Mouse (Mus musculus): Measurements from ENCODE around the gene Tspyl3. TPM values are rescaled to one million over a fixed set of nuclear protein-coding genes. Genes with fewer than 3 reads are reported as not detected.

Gene Tspyl3
- polyA plus RNA-seq, 1 experiment, result 24.8 TPM

DNA sequence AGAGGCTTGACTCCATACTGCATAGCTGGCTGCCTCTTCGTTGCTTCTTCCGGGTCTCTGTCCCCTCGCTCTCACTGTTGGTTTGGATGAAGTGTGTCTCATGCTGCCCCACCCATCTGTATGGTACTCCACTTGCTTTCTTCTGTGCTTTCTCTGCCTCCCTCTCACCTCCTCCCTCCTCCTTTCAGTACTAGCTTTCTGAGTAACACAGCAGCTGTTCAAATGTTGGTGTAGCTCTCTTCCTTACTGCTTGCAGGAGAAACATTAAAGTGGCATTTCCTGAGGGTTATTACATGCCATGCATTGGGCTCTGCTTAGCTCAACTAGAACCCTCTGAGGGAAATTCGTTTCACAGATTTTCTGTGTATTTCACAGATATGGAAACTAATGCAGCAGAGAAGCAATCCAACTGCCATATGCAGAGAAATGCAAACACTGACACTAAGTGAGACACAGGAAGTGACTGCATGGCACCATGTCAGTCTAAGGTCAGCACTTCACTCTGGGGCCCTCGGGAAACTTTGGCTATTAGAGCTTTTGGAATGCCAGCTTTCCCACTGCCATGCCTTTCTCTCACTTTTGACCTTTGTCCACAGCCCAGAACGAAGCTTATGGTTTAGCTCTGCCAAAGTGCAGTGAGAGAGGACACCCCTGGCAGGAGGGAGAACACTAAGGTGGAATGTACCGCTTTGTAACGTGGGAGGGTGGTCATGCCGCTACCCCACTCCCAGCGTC, 45.9 kb downstream of the Tspyl3 start:
- peak; percentile 29 to 58 for DNase-seq (ENCODE audit: extremely low spot score in 1 of 2, low spot score in 1 of 2)

DNA sequence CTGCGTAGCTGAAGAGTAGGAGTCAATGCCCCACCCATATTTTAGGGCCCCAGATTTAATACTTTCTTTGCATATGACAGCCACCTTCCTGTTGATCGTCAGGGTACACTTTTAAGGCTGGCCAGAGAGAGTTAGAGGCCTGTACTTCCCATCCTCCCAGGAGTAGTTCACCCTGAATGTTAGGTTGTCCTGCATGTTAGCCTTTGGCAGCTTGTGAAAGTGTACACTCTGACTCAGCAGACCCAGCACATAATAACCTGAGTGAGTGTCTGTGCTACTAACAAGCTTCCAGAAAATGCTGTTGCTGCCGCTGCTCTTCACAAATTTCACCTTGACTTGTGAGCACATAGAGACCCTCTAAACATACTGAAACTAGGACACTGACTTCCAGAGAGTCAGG, 48.1 kb downstream of the Tspyl3 start:
- DNase-seq (ENCODE audit: extremely low spot score in 1 of 2, low spot score in 1 of 2), result no peak

DNA sequence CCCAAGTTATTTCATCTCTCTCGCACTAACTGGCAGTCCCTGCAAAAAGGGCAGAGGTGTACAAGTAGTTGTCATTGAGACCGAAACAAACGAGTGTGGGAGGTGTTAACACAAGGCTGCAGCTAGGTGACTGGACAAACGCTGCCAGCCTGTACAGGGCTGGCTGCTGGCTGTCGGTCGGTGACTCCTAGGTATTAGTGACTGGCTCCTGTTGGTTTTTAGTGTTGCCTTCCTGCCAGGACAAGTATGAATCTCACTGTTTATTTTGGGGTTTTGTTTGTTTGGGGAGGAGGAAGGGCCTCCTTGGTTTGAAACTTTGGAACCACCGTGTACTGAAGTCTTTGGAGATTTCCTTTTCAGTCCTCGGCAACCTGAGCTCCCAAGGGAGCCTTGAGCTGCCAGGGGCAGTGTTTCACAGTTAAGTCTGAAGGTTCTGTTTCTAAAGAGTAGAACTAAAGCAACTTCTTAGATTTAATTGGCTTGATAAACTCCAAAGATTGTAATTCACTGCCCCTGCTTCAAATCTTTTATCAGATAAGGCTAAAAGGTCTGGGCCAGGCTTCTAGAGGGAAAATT, 49.2 kb downstream of the Tspyl3 start:
- DNase-seq (ENCODE audit: extremely low spot score in 1 of 2, low spot score in 1 of 2), result no peak

Other genes with a start within 250 kb of the Tspyl3 start
- gene Pdrg1, start 210.0 kb downstream of the Tspyl3 start, polyA plus RNA-seq (2012; rRNA removed), result 86.3 and 86.6 TPM in 2 replicates
- gene Xkr7, start 193.6 kb downstream of the Tspyl3 start, polyA plus RNA-seq (2012; rRNA removed), result 1.5 and 1.8 TPM in 2 replicates
- gene Ccm2l, start 159.5 kb downstream of the Tspyl3 start, polyA plus RNA-seq (2012; rRNA removed), result 12.2 and 16.4 TPM in 2 replicates
- 2.2 and 2.9 TPM in 2 replicates for gene Hck, start 117.0 kb downstream of the Tspyl3 start, polyA plus RNA-seq (2012; rRNA removed)
- gene Tm9sf4, start 64.1 kb downstream of the Tspyl3 start, polyA plus RNA-seq (2012; rRNA removed), result 69.2 and 70.6 TPM in 2 replicates
- 4.4 and 4.9 TPM in 2 replicates for gene Plagl2, start 16.0 kb upstream of the Tspyl3 start, polyA plus RNA-seq (2012; rRNA removed)
- gene Pofut1, start 16.1 kb upstream of the Tspyl3 start, polyA plus RNA-seq (2012; rRNA removed), result 16.1 and 19.0 TPM in 2 replicates
- 32.5 and 34.7 TPM in 2 replicates for gene Kif3b, start 66.0 kb upstream of the Tspyl3 start, polyA plus RNA-seq (2012; rRNA removed)
- 21.4 and 23.1 TPM in 2 replicates for gene Asxl1, start 120.4 kb upstream of the Tspyl3 start, polyA plus RNA-seq (2012; rRNA removed)